Mouse (Mus musculus) midbrain, embryonic 10.5 days (tissue): ENCODE measurements at regions not wholly inside any gene's neighbourhood (a gene's known extent, or its start where the extent isn't known, plus 50 kb on each side); places are given as distances from the start of the nearest gene placed in this dataset.

Experiments used
- DNase-seq: peaks from one replicate; pipeline ENCODE4 v3.0.0-alpha.2; 2017; ENCODE audit warnings: low spot score
- H3K27ac ChIP-seq: fragments of 300-500 bp; sonication (generic); replicated peaks from 2 replicates; pipeline ENCODE4 v1.5.1; 2016; ENCODE audit warnings: mild to moderate bottlenecking
- H3K27me3 ChIP-seq: fragments of 300-500 bp; sonication (generic); 2 replicates; pipeline ENCODE4 v1.6.1; 2016; ENCODE audit warnings: low read depth, mild to moderate bottlenecking; ENCODE audit not compliant: poor library complexity, severe bottlenecking
- H3K36me3 ChIP-seq: fragments of 300-500 bp; sonication (generic); 2 replicates; pipeline ENCODE4 v1.6.1; 2016; ENCODE audit warnings: mild to moderate bottlenecking, moderate library complexity
- H3K4me1 ChIP-seq: fragments of 300-500 bp; sonication (generic); 2 replicates; pipeline ENCODE4 v1.6.1; 2016
- H3K4me3 ChIP-seq: fragments of 300-500 bp; sonication (generic); 2 replicates; pipeline ENCODE4 v1.5.1; 2016; ENCODE audit warnings: mild to moderate bottlenecking, moderate library complexity
- H3K9me3 ChIP-seq: fragments of 300-500 bp; sonication (generic); replicated peaks from 2 replicates; pipeline ENCODE4 v1.6.1; 2016; ENCODE audit warnings: mild to moderate bottlenecking
- whole genome bisulfite sequencing: fragments of 180-500 bp; shearing (Covaris S2); methylation state at CpG from one replicate; pipeline ENCODE4 v1.1.7; 2016; 5-methylcytosine and 5-hydroxymethylcytosine counted together

DNA sequence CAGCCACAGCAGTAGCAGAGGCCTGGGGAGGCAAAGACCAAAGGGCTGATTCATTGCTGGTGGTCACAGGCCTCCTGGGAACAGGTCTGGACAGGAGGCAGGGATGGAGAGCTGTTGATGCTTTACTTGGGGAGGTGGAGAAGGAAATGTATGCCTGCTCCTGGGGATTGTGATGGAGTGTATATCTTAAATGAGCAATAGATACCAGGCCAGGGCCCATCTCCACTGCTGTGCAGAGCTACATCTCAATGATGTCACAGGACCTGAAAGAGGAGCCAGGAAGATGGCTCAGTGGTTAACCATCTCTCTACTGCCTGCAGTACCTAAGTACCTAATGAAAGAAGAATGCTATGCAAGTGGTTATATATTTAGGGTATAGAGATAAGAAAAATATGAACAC is 132.6 kb downstream of the En1 start:
- H3K36me3 ChIP-seq: no peaks in the 10 kb centered on the region
- H3K27ac ChIP-seq: no peak overlapping the region
- H3K4me1 ChIP-seq: no peaks in the 10 kb centered on the region
- H3K27me3 ChIP-seq: no peaks in the 10 kb centered on the region
- no peaks in the 10 kb centered on the region for H3K9me3 ChIP-seq
- no peak for DNase-seq
- no peak overlapping the region for H3K4me3 ChIP-seq

DNA sequence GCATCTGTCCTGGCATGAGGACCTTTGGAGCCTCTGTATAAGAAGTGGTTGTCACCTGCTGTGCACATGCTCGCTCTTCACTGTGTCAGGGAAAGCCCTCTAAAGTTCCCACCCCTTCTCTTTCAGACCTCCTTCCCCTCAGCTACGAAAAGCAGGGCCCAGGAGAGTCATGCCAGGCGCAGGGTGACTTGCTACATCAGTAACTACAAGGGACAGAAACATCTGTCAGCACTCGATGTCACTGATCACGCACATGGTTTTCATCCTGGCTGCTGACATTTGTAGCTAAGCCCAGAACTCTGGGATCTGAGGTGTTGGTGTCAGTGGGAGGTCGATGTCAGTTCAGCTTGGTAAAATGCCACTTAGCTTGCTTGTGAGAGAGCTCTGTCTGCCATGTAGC is 137.3 kb downstream of the En1 start:
- H3K36me3 ChIP-seq: no peaks in the 10 kb centered on the region
- 77% methylated on average over 6 of the region's 6 CpGs for WGBS
- no peak overlapping the region for H3K4me3 ChIP-seq
- no peak for DNase-seq
- H3K9me3 ChIP-seq: no peaks in the 10 kb centered on the region
- H3K27ac ChIP-seq: no peak overlapping the region
- no peaks in the 10 kb centered on the region for H3K4me1 ChIP-seq
- H3K27me3 ChIP-seq: no peaks in the 10 kb centered on the region

DNA sequence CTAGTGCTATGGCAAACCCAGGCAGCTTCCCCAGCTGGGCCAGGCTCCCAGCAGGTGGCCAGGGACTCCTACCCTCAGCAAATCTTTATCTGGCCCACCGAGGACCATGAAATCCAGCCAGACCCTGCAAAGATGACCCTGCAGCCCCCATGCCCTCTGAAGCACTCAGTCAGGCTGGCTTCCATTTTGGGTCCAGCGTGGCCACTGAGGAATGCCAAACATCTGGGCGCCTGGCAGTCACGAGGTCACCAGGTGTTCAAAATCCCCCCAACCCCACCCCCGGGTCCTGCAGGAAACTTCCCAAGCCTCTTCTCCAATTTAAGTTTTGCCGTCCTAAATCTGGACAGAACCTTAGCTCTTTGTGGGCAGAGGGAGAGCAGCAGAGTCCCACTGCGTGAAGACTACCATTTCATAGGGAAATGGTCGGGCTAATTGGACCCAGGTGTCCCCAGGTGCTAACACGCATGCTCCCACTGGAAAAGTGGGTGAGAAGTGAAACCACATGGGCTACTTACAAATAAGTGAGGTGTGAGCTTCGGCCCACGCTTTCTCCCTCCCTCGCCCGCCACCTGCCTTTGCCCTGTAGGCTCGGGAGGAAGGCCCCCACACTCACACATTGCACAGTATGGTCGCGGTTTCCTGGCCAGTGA is 139.0 kb downstream of the En1 start:
- no peaks in the 10 kb centered on the region for H3K36me3 ChIP-seq
- no peaks in the 10 kb centered on the region for H3K4me1 ChIP-seq
- H3K4me3 ChIP-seq: no peak overlapping the region
- 87% methylated on average over 16 of the region's 16 CpGs for WGBS
- H3K27me3 ChIP-seq: no peaks in the 10 kb centered on the region
- no peak overlapping the region for H3K27ac ChIP-seq
- DNase-seq: no peak
- H3K9me3 ChIP-seq: no peaks in the 10 kb centered on the region

DNA sequence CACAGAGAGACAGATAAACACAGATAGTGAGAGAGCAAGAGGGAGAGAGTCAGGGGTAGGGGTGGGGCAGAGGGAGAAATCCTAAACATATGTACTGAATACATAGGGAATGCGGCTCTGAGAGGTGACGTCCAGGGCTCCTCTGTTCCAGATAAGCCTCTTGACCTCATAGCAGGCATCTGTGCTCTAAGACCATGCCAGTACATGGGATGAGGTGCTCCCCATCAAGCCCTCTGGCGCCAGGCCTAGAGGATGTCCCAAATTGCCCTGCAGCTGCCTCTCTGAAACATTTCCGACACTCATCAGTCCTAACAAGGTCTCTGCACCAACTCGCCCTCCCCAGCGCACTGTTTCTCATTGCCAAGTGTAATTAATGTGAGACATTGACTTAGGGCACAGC is 146.7 kb downstream of the En1 start:
- H3K4me1 ChIP-seq: no peaks in the 10 kb centered on the region
- WGBS: 90% methylated on average over 6 of the region's 6 CpGs
- H3K27ac ChIP-seq: no peak overlapping the region
- no peaks in the 10 kb centered on the region for H3K9me3 ChIP-seq
- H3K27me3 ChIP-seq: no peaks in the 10 kb centered on the region
- H3K4me3 ChIP-seq: no peak overlapping the region
- no peaks in the 10 kb centered on the region for H3K36me3 ChIP-seq
- no peak for DNase-seq

DNA sequence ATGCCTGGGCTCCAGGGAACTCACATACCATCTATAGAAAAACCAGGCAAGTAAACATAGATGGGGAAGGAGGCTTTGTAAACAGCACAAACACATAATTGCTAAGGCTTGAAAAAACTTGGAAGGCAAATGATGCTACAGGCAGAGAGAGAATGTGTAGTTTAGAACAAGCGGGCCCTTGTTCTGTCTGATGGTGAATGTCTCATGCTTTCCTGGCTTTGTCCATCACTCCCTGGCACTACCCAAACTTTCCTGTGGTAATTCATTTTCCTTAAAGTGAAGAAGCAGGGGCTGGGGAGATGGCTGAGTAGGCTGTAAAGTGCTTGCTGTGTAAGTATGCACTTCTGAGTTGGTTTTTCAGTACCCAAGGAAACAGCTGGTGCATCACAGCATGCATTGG is 151.2 kb downstream of the En1 start:
- no peak for DNase-seq
- 93% methylated on average over 1 of the region's 1 CpGs for WGBS
- H3K9me3 ChIP-seq: no peaks in the 10 kb centered on the region
- H3K36me3 ChIP-seq: no peaks in the 10 kb centered on the region
- H3K4me3 ChIP-seq: no peak overlapping the region
- H3K4me1 ChIP-seq: peaks cover 9% of the 10 kb centered on the region; the same call in 1 of the 2 replicates
- H3K27ac ChIP-seq: no peak overlapping the region
- no peaks in the 10 kb centered on the region for H3K27me3 ChIP-seq

DNA sequence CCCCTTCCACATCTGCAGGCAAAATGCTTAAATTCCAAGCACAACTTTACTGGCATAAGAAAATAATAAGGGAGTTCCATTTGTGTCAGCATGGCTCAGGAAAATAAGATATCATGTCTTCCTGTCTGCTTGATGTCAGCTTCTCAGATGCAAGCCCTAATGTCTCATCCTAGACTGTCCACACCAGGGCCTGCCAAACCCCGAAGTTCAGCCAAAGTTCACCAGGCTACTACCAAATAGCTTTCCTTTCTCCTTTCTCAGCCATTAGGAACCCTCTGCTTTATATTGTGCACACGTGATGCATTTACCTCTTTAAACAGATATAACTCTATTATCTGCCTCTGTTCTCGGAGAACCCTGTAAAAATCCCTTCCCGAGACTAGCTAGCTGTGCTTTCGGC is 152.1 kb downstream of the En1 start:
- H3K9me3 ChIP-seq: no peaks in the 10 kb centered on the region
- peaks cover 9% of the 10 kb centered on the region; the same call in 1 of the 2 replicates for H3K4me1 ChIP-seq
- H3K27me3 ChIP-seq: no peaks in the 10 kb centered on the region
- DNase-seq: no peak
- no peak overlapping the region for H3K27ac ChIP-seq
- no peaks in the 10 kb centered on the region for H3K36me3 ChIP-seq
- no peak overlapping the region for H3K4me3 ChIP-seq
- 89% methylated on average over 5 of the region's 5 CpGs for WGBS

DNA sequence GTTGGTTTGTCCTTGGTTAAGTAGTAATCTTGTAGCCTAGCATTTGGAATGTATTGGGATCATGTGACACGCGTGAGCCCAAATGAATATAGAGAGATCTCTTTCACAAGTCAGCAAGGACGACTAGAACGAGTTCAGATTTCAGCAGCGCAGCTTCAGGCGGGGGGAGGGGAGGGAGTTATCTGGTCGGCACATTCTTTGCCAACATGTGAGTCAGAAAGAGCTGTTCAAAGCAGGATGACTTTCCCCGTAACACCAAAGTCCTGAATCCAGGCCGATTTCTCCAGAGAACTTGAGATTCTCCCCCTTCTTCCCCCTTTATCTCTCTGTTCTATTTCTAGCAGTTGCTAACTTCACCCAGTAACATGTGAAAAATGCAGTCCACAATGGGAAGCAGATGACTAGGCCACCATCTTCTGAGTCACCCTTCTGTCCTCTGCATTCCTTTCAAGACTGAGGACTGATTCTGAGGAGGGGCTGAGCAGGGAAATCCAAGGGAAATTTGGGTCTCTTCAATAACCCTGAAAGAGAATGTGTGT is 155.1 kb downstream of the En1 start:
- DNase-seq: no peak
- H3K9me3 ChIP-seq: no peaks in the 10 kb centered on the region
- no peak overlapping the region for H3K4me3 ChIP-seq
- no peak overlapping the region for H3K27ac ChIP-seq
- WGBS: 57% methylated on average over 9 of the region's 9 CpGs
- H3K27me3 ChIP-seq: no peaks in the 10 kb centered on the region
- H3K4me1 ChIP-seq: peaks cover 9% of the 10 kb centered on the region; the same call in 1 of the 2 replicates
- no peaks in the 10 kb centered on the region for H3K36me3 ChIP-seq

DNA sequence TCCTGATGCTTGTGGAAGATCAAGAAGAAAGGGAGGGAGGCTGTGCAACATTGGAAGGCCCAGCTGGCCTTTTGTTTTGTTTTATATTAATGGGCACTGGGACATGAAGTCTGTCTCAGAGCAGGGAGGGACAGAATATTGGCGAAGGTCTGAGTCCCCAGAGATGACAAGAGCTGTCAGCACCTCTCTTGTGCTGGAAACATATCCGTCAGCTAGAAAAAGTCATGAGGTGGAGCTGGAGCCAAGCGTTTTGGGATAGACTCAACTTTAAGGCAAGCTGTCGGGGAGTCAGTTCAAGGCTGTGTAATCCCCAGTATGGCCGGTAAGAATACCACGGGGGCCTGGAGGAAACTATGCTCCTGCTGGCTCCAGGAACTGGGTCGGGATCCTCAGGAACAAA is 156.0 kb downstream of the En1 start:
- H3K9me3 ChIP-seq: no peaks in the 10 kb centered on the region
- H3K4me3 ChIP-seq: no peak overlapping the region
- no peak for DNase-seq
- WGBS: 76% methylated on average over 7 of the region's 7 CpGs
- H3K36me3 ChIP-seq: no peaks in the 10 kb centered on the region
- H3K27me3 ChIP-seq: no peaks in the 10 kb centered on the region
- H3K4me1 ChIP-seq: peaks cover 12% of the 10 kb centered on the region
- H3K27ac ChIP-seq: no peak overlapping the region

DNA sequence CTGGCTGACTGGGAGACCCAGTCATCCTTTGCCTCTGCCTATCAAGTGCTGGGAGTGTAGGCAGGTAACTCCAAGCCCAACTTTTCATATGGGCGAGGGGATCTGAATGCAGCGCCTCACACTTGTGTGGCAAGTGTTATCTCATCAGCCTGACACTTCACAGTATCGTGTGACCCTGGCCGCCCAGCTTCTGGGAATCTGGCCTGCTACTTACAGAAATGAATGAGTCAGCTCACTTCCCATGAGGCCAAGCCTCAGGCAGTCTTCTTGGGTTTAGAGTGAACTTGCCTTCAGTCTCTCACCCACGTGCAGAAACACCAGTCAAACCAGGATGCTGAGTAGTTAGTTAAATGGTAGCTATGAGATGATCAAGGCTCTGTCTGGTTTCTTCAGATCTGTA is 156.5 kb downstream of the En1 start:
- Histone ChIP-seq H3K27me3 (no peaks in the 10 kb centered on the region), H3K9me3 (no peaks in the 10 kb centered on the region), H3K4me1 (peaks cover 18% of the 10 kb centered on the region), H3K36me3 (no peaks in the 10 kb centered on the region), H3K27ac (no peak overlapping the region), H3K4me3 (no peak overlapping the region)
- no peak for DNase-seq
- 89% methylated on average over 5 of the region's 5 CpGs for WGBS

DNA sequence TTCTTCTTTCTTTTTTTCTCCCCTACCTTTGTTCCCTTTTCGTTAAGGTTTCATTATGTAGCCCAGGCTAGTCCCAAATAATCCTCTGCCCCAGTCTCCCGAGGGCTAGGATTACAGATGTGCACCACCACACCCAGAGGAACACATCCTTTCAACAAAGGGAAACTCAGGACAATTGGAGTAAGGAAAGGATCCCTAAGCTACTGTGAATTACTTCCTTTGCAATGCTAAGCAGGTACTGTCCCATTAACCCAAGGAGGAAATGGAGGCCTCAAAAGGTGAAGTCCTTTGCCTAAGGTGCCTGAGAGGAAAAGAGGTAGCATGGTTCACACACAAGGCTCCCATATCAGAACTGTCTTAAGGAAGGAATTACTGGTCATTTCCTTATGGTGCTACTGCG is 157.2 kb downstream of the En1 start:
- 75% methylated on average over 3 of the region's 3 CpGs for WGBS
- no peaks in the 10 kb centered on the region for H3K36me3 ChIP-seq
- H3K9me3 ChIP-seq: no peaks in the 10 kb centered on the region
- no peaks in the 10 kb centered on the region for H3K27me3 ChIP-seq
- H3K27ac ChIP-seq: no peak overlapping the region
- H3K4me3 ChIP-seq: no peak overlapping the region
- DNase-seq: no peak
- H3K4me1 ChIP-seq: peaks cover 18% of the 10 kb centered on the region

DNA sequence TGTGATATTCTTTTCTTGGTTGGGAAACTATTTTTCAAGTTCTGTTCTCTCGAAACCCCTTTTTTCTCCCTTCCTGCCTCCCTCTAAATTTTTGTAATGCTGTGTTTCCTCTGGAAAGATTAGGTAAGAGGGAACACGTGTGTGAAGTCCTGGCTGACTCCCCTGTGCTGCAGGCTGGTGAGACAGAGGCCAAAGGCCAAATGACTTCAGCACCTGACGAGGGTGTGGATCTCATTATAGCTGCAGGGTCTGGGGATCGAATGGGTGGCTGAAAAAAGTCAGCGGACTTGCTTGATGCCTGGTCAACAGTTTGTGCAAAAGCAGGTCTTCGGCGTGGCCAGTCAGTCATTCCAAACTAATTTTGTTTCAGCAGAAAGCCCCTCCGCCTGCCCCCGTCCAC is 159.1 kb downstream of the En1 start:
- Histone ChIP-seq H3K4me3 (no peak overlapping the region), H3K27ac (no peak overlapping the region), H3K4me1 (peaks cover 18% of the 10 kb centered on the region), H3K36me3 (no peaks in the 10 kb centered on the region), H3K27me3 (no peaks in the 10 kb centered on the region), H3K9me3 (no peaks in the 10 kb centered on the region)
- DNase-seq: no peak
- WGBS: 73% methylated on average over 9 of the region's 9 CpGs

DNA sequence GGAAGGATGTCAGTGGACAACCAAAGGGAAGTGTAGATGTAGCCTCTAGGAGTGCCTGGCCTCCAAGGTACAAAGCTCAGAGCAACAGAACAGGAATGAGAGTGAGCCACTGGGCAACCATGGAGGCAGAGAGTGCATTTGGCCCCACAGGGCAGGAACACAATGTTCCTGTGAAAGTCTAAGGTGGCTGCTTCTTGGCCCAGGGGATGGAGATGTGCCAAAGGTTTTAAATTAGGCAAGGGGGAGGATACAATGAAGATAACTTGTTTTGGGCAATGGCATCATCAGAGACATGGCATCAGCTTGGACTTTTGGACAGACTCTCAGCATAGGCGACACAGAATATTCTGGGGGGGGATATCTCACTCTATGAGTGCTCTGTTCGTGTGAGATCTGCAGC is 160.3 kb downstream of the En1 start:
- H3K27me3 ChIP-seq: no peaks in the 10 kb centered on the region
- no peak overlapping the region for H3K4me3 ChIP-seq
- H3K4me1 ChIP-seq: peaks cover 14% of the 10 kb centered on the region
- H3K9me3 ChIP-seq: no peaks in the 10 kb centered on the region
- no peak overlapping the region for H3K27ac ChIP-seq
- DNase-seq: no peak
- 94% methylated on average over 2 of the region's 2 CpGs for WGBS
- no peaks in the 10 kb centered on the region for H3K36me3 ChIP-seq

DNA sequence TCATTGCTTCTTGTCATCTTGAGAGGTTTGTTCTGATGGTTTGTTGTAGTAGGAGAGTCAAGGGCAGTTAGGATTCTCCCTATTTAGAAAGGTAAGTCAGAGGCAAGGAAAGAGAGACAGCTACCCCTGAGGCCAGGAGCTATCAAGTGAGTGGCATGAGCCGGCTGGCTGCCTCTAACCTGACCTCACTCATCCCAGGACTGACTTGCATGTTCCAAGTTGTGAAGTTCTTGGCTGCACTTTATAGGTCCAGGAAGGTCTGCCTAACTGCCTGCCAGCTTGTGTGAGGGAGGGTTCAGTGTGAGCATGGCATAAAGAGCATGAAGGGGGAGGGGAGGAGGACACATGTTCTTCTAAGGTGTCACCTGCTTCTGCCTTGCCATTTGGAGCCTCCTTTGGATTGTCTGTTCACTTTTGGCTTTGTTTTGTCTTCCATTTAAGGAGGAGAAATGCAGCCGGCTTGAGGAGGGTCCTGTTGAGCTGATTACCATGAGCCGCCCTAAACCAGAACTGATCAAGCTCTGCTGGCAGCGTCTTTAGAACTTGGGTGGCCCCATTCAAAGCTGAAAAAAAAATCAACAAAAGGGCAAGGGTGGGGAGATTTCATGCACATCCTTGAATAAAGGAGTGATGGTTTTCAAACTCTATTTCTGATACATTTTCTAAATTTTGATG is 160.8 kb downstream of the En1 start:
- H3K36me3 ChIP-seq: no peaks in the 10 kb centered on the region
- H3K4me3 ChIP-seq: no peak overlapping the region
- H3K4me1 ChIP-seq: peaks cover 11% of the 10 kb centered on the region
- DNase-seq: no peak
- no peak overlapping the region for H3K27ac ChIP-seq
- no peaks in the 10 kb centered on the region for H3K9me3 ChIP-seq
- H3K27me3 ChIP-seq: no peaks in the 10 kb centered on the region
- WGBS: 32% methylated on average over 4 of the region's 4 CpGs
